Mouse (Mus musculus) MEL (cell line): Measurements from ENCODE around the gene Bpgm. TPM values are rescaled to one million over a fixed set of nuclear protein-coding genes. Genes with fewer than 3 reads are reported as not detected.
A peak's percentile ranks its signal among the peaks of the same experiment; 100 is the strongest.

ENCODE experiments used
- DNase-seq: peaks from one replicate; pipeline ENCODE4 v3.0.0; 2011; ENCODE audit warnings: low read depth, low spot score
- H3K27ac ChIP-seq: 2 replicates; pipeline ENCODE4 v1.5.1; 2012; ENCODE audit warnings: low read depth, mild to moderate bottlenecking, control low read depth, low read length, moderate library complexity; ENCODE audit not compliant: control insufficient read depth
- H3K27me3 ChIP-seq, 2 experiments: fragments of 150-350 bp in 1 of 2; sonication (generic) in 1 of 2; 2 replicates each; pipeline ENCODE4 v1.6.1; 2012; ENCODE audit warnings: low read length in 2 of 2, mild to moderate bottlenecking in 2 of 2, improper control_type of control experiment in 1 of 2, moderate library complexity in 1 of 2; ENCODE audit not compliant: insufficient read depth in 2 of 2, control insufficient read depth in 1 of 2
- H3K36me3 ChIP-seq, 2 experiments: 2 replicates each; pipeline ENCODE4 v1.6.1; 2012 to 2014; ENCODE audit warnings: low read length in 2 of 2, improper control_type of control experiment in 1 of 2, inconsistent platforms in 1 of 2, mild to moderate bottlenecking in 1 of 2; ENCODE audit not compliant: insufficient read depth in 2 of 2, control insufficient read depth in 1 of 2
- H3K4me1 ChIP-seq, 2 experiments: fragments of 150-350 bp in 1 of 2; sonication (generic) in 1 of 2; 2 replicates each; pipeline ENCODE4 v1.6.1; 2012; ENCODE audit warnings: low read length in 2 of 2, improper control_type of control experiment in 1 of 2, mild to moderate bottlenecking in 1 of 2; ENCODE audit not compliant: insufficient read depth in 2 of 2, control insufficient read depth in 1 of 2
- H3K4me3 ChIP-seq, 2 experiments: fragments of 150-350 bp in 1 of 2; sonication (generic) in 1 of 2; 2 replicates each; pipeline ENCODE4 v1.5.1; 2012; ENCODE audit warnings: low read depth in 2 of 2, low read length in 2 of 2, mild to moderate bottlenecking in 2 of 2, moderate library complexity in 2 of 2, control low read depth in 1 of 2, improper control_type of control experiment in 1 of 2; ENCODE audit not compliant: control insufficient read depth in 1 of 2, insufficient read depth in 1 of 2
- H3K79me2 ChIP-seq: 2 replicates; pipeline ENCODE4 v1.6.1; 2012; ENCODE audit warnings: mild to moderate bottlenecking, low read length, moderate library complexity; ENCODE audit not compliant: control insufficient read depth, poor library complexity, insufficient read depth
- H3K9ac ChIP-seq: 2 replicates; pipeline ENCODE4 v1.6.1; 2012; ENCODE audit warnings: low read depth, mild to moderate bottlenecking, control low read depth, low read length, moderate library complexity; ENCODE audit not compliant: control insufficient read depth, poor library complexity, severe bottlenecking
- H3K9me3 ChIP-seq: fragments of 150-350 bp; sonication (generic); replicated peaks from 2 replicates; pipeline ENCODE4 v1.6.1; 2012; ENCODE audit warnings: mild to moderate bottlenecking, low read length, improper control_type of control experiment, moderate library complexity; ENCODE audit not compliant: insufficient read depth
- E2F4 ChIP-seq: IDR thresholded peaks from 2 replicates; pipeline ENCODE4 v1.6.1; 2011; ENCODE audit warnings: low read depth, low read length, improper control_type of control experiment, borderline replicate concordance
- EP300 ChIP-seq, 2 experiments: IDR thresholded peaks; 2 replicates each; pipeline ENCODE4 v1.6.1; 2011; ENCODE audit warnings: improper control_type of control experiment in 2 of 2, low read length in 2 of 2, low read depth in 1 of 2, mild to moderate bottlenecking in 1 of 2
- ETS1 ChIP-seq: IDR thresholded peaks from 2 replicates; pipeline ENCODE4 v1.6.1; 2012; ENCODE audit warnings: low read depth, mild to moderate bottlenecking, inconsistent platforms, low read length, improper control_type of control experiment, moderate library complexity
- GABPA ChIP-seq: IDR thresholded peaks from 2 replicates; pipeline ENCODE4 v1.6.1; 2012; ENCODE audit warnings: low read depth, mild to moderate bottlenecking, inconsistent platforms, low read length, improper control_type of control experiment, moderate library complexity
- GATA1 ChIP-seq: IDR thresholded peaks from 2 replicates; pipeline ENCODE4 v1.6.1; 2011; ENCODE audit warnings: low read depth, low read length, improper control_type of control experiment
- HCFC1 ChIP-seq: IDR thresholded peaks from 2 replicates; pipeline ENCODE4 v1.6.1; 2012; ENCODE audit warnings: low read depth, mild to moderate bottlenecking, inconsistent platforms, low read length, improper control_type of control experiment, moderate library complexity
- MAZ ChIP-seq: IDR thresholded peaks from 2 replicates; pipeline ENCODE4 v1.6.1; 2012; ENCODE audit warnings: low read depth, mild to moderate bottlenecking, inconsistent platforms, low read length, improper control_type of control experiment
- MEF2A ChIP-seq: IDR thresholded peaks from 2 replicates; pipeline ENCODE4 v1.6.1; 2014; ENCODE audit warnings: low read depth, mild to moderate bottlenecking, inconsistent platforms, low read length, improper control_type of control experiment; ENCODE audit not compliant: poor library complexity, insufficient replicate concordance, severe bottlenecking; ENCODE audit errors: extremely low read depth
- MXI1 ChIP-seq: IDR thresholded peaks from 2 replicates; pipeline ENCODE4 v1.6.1; 2011; ENCODE audit warnings: mild to moderate bottlenecking, low read depth, low read length, improper control_type of control experiment
- MYB ChIP-seq: IDR thresholded peaks from 2 replicates; pipeline ENCODE4 v1.6.1; 2011; ENCODE audit warnings: mild to moderate bottlenecking, low read depth, low read length, improper control_type of control experiment
- MYC ChIP-seq: IDR thresholded peaks from 2 replicates; pipeline ENCODE4 v1.6.1; 2011; ENCODE audit warnings: low read depth, mild to moderate bottlenecking, low read length, improper control_type of control experiment, moderate library complexity
- NELFE ChIP-seq: IDR thresholded peaks from 2 replicates; pipeline ENCODE4 v1.6.1; 2011; ENCODE audit warnings: low read depth, low read length, improper control_type of control experiment
- POLR2A ChIP-seq, 2 experiments: IDR thresholded peaks; 2 replicates each; pipeline ENCODE4 v1.6.1; 2011 to 2012; ENCODE audit warnings: low read length in 2 of 2, mild to moderate bottlenecking in 2 of 2, control low read depth in 1 of 2, improper control_type of control experiment in 1 of 2, low read depth in 1 of 2, moderate library complexity in 1 of 2; ENCODE audit not compliant: control insufficient read depth in 1 of 2, insufficient read depth in 1 of 2, poor library complexity in 1 of 2
- RAD21 ChIP-seq: IDR thresholded peaks from 2 replicates; pipeline ENCODE4 v1.6.1; 2011; ENCODE audit warnings: mild to moderate bottlenecking, low read depth, low read length, improper control_type of control experiment
- RCOR1 ChIP-seq: IDR thresholded peaks from 2 replicates; pipeline ENCODE4 v1.6.1; 2012; ENCODE audit warnings: low read depth, mild to moderate bottlenecking, inconsistent platforms, low read length, improper control_type of control experiment
- SMC3 ChIP-seq: IDR thresholded peaks from 2 replicates; pipeline ENCODE4 v1.6.1; 2011; ENCODE audit warnings: low read depth, low read length, improper control_type of control experiment
- TAL1 ChIP-seq: IDR thresholded peaks from 2 replicates; pipeline ENCODE4 v1.6.1; 2012; ENCODE audit warnings: mild to moderate bottlenecking, inconsistent platforms, low read length, moderate library complexity, mixed read lengths
- TCF12 ChIP-seq: IDR thresholded peaks from 2 replicates; pipeline ENCODE4 v1.6.1; 2014; ENCODE audit warnings: low read depth, mild to moderate bottlenecking, inconsistent platforms, low read length, improper control_type of control experiment, moderate library complexity
- USF1 ChIP-seq: IDR thresholded peaks from 2 replicates; pipeline ENCODE4 v1.6.1; 2014; ENCODE audit warnings: low read depth, mild to moderate bottlenecking, inconsistent platforms, low read length, improper control_type of control experiment, moderate library complexity
- ZC3H11A ChIP-seq: IDR thresholded peaks from 2 replicates; pipeline ENCODE4 v1.6.1; 2012; ENCODE audit warnings: low read depth, mild to moderate bottlenecking, inconsistent platforms, low read length, improper control_type of control experiment
- polyA plus RNA-seq, 2 experiments: library from polyadenylated mRNA; stranded (reverse) in 1 of 2; unstranded in 1 of 2; fragments of >175 nt in 1 of 2; fragments of >200 nt in 1 of 2; gene quantifications; 2 replicates each; pipeline versions ENCODE4 v1.2.1 to v1.2.4; 2012; ENCODE audit warnings: low replicate concordance in 2 of 2, low read depth in 1 of 2; ENCODE audit not compliant: insufficient read length in 2 of 2, insufficient read depth in 1 of 2, missing spikeins in 1 of 2
- total RNA-seq: library from RNA; depleted of rRNA; stranded (reverse); fragments of 300-350 nt; gene quantifications from 2 replicates; pipeline ENCODE4 v1.2.3, GENCODE M21; 2012

Gene Bpgm
- total and polyA plus RNA-seq, 3 experiments = 11.1 to 14.1 TPM; not detected in 1

GRCm38 (mm10) chr6:34486071-34486626 is 10.1 kb downstream of the Bpgm start:
- Histone ChIP-seq H3K4me1 (peaks cover 0 to 13% of the 10 kb centered on the region in 2 experiments; a peak in 3 of 4 replicates), H3K27ac (no peak overlapping the region), H3K9ac (no peak overlapping the region), H3K79me2 (no peaks in the 10 kb centered on the region), H3K27me3 (no peaks in the 10 kb centered on the region), H3K36me3 (peaks cover 0 to 2% of the 10 kb centered on the region in 2 experiments; a peak in 3 of 4 replicates), H3K4me3 (no peak overlapping the region), H3K9me3 (no peaks in the 10 kb centered on the region)
- TF ChIP-seq RCOR1 = peak; percentile 85
- no peak for TF ChIP-seq MXI1
- no peak for TF ChIP-seq RAD21
- TF ChIP-seq USF1 = no peak
- peak; percentile 83 for TF ChIP-seq GATA1
- TF ChIP-seq ETS1 = peak; percentile 59; the same call in 1 of the 2 replicates
- no peak for TF ChIP-seq MEF2A
- no peak for TF ChIP-seq MYC
- TF ChIP-seq NELFE = no peak
- TF ChIP-seq POLR2A (IDR thresholded peaks at IDR 0.05; ENCODE audit: control insufficient read depth in 1 of 2, insufficient read depth in 1 of 2, low read depth in 1 of 2, low read length in 2 of 2, poor library complexity in 1 of 2) = no peak
- TF ChIP-seq GABPA = no peak
- TF ChIP-seq MAZ = no peak
- TF ChIP-seq ZC3H11A = no peak
- TF ChIP-seq TAL1 = peak; percentile 89
- TF ChIP-seq TCF12 = peak; percentile 89
- peak; percentile 57 to 76; a peak in 3 of 4 replicates for TF ChIP-seq EP300 (IDR thresholded peaks at IDR 0.05; ENCODE audit: low read depth in 1 of 2, low read length in 2 of 2)
- no peak for TF ChIP-seq HCFC1
- TF ChIP-seq E2F4 = no peak
- peak; percentile 50 for DNase-seq

GRCm38 (mm10) chr6:34493327-34494095 is 17.5 kb downstream of the Bpgm start:
- Histone ChIP-seq H3K9me3 (no peaks in the 10 kb centered on the region), H3K4me3 (no peak overlapping the region), H3K27ac (no peak overlapping the region), H3K4me1 (no peaks in the 10 kb centered on the region), H3K27me3 (no peaks in the 10 kb centered on the region; a peak in 1 of 4 replicates), H3K79me2 (no peaks in the 10 kb centered on the region), H3K36me3 (no peaks in the 10 kb centered on the region), H3K9ac (no peak overlapping the region)
- no peak for DNase-seq
- TF ChIP-seq SMC3 (no peak), EP300 (IDR thresholded peaks at IDR 0.05; ENCODE audit: low read depth in 1 of 2, low read length in 2 of 2) (no peak), MYB (no peak)
